Mouse (Mus musculus) CH12.LX (cell line): ENCODE measurements around the gene Leng9. TPM values are rescaled to one million over a fixed set of nuclear protein-coding genes. Genes with fewer than 3 reads are reported as not detected.

Experiments
- DNase-seq: peaks from one replicate; pipeline ENCODE4 v3.0.0-alpha.2; 2013; ENCODE audit errors: extremely low read depth
- H3K27ac ChIP-seq: 2 replicates; pipeline ENCODE4 v1.5.1; 2012; ENCODE audit warnings: low read depth, mild to moderate bottlenecking, control low read depth, moderate library complexity; ENCODE audit not compliant: insufficient read depth
- H3K27me3 ChIP-seq: replicated peaks from 2 replicates; pipeline ENCODE3; 2012; ENCODE audit warnings: inconsistent platforms
- H3K36me3 ChIP-seq, 2 experiments: replicated peaks in 1 of 2; 2 replicates each; pipeline versions ENCODE3 to v1.6.1; 2012; ENCODE audit warnings: inconsistent platforms in 1 of 2, low read length in 1 of 2, mild to moderate bottlenecking in 1 of 2, mixed read lengths in 1 of 2, moderate library complexity in 1 of 2; ENCODE audit not compliant: control insufficient read depth in 1 of 2, insufficient read depth in 1 of 2
- H3K4me1 ChIP-seq, 2 experiments: 2 replicates each; pipeline ENCODE4 v1.6.1; 2012; ENCODE audit warnings: inconsistent platforms in 1 of 2, moderate library complexity in 1 of 2; ENCODE audit not compliant: insufficient read depth in 2 of 2, control insufficient read depth in 1 of 2
- H3K4me2 ChIP-seq: 2 replicates; pipeline ENCODE4 v1.6.1; 2012; ENCODE audit warnings: low read depth, mild to moderate bottlenecking, control low read depth; ENCODE audit not compliant: poor library complexity, insufficient read depth, severe bottlenecking
- H3K4me3 ChIP-seq, 3 experiments: fragments of 150-350 bp in 1 of 3; sonication (generic) in 1 of 3; replicated peaks in 1 of 3; 2 replicates each; pipeline versions ENCODE3 to v1.5.1; 2011 to 2012; ENCODE audit warnings: low read depth in 2 of 3, low read length in 2 of 3, mild to moderate bottlenecking in 2 of 3, moderate library complexity in 2 of 3, control low read depth in 1 of 3, improper control_type of control experiment in 1 of 3, inconsistent platforms in 1 of 3, mixed read lengths in 1 of 3; ENCODE audit not compliant: poor library complexity in 1 of 3
- H3K79me2 ChIP-seq: replicated peaks from 2 replicates; pipeline ENCODE4 v1.6.1; 2012; ENCODE audit warnings: mild to moderate bottlenecking, moderate library complexity; ENCODE audit not compliant: control insufficient read depth, poor library complexity, insufficient read depth, severe bottlenecking; ENCODE audit errors: extremely low read depth
- H3K9ac ChIP-seq: 2 replicates; pipeline ENCODE4 v1.6.1; 2012; ENCODE audit warnings: low read depth, mild to moderate bottlenecking, control low read depth, moderate library complexity; ENCODE audit not compliant: insufficient read depth
- H3K9me3 ChIP-seq: replicated peaks from 2 replicates; pipeline ENCODE3; 2012; ENCODE audit warnings: low read length, inconsistent platforms, mixed read lengths
- BHLHE40 ChIP-seq: IDR thresholded peaks from 2 replicates; pipeline ENCODE4 v1.6.1; 2011; ENCODE audit warnings: mild to moderate bottlenecking, low read depth, low read length, improper control_type of control experiment
- CHD1 ChIP-seq: IDR thresholded peaks from 2 replicates; pipeline ENCODE4 v1.6.1; 2012; ENCODE audit warnings: low read depth, low read length, improper control_type of control experiment, inconsistent platforms
- CTCF ChIP-seq, 2 experiments: IDR thresholded peaks in 1 of 2; conservative IDR thresholded peaks in 1 of 2; 2 replicates each; pipeline ENCODE4 v1.5.1; 2011 to 2012; ENCODE audit warnings: low read depth in 2 of 2, low read length in 2 of 2, improper control_type of control experiment in 1 of 2, inconsistent platforms in 1 of 2, mild to moderate bottlenecking in 1 of 2, moderate library complexity in 1 of 2
- E2F4 ChIP-seq: IDR thresholded peaks from 2 replicates; pipeline ENCODE4 v1.6.1; 2011; ENCODE audit warnings: low read depth, low read length, improper control_type of control experiment; ENCODE audit not compliant: insufficient replicate concordance
- ELF1 ChIP-seq: IDR thresholded peaks from 2 replicates; pipeline ENCODE4 v1.6.1; 2014; ENCODE audit warnings: low read depth, mild to moderate bottlenecking, inconsistent platforms, low read length, improper control_type of control experiment
- GABPA ChIP-seq: IDR thresholded peaks from 2 replicates; pipeline ENCODE4 v1.6.1; 2012; ENCODE audit warnings: low read depth, low read length, improper control_type of control experiment, inconsistent platforms; ENCODE audit not compliant: insufficient replicate concordance
- HCFC1 ChIP-seq: IDR thresholded peaks from 2 replicates; pipeline ENCODE4 v1.6.1; 2012; ENCODE audit warnings: low read depth, mild to moderate bottlenecking, inconsistent platforms, low read length, improper control_type of control experiment
- IRF4 ChIP-seq: IDR thresholded peaks from 2 replicates; pipeline ENCODE4 v1.6.1; 2014; ENCODE audit warnings: low read depth, mild to moderate bottlenecking, inconsistent platforms, low read length, improper control_type of control experiment
- JUN ChIP-seq: IDR thresholded peaks from 2 replicates; pipeline ENCODE4 v1.6.1; 2011; ENCODE audit warnings: low read depth, mild to moderate bottlenecking, low read length, improper control_type of control experiment, moderate library complexity; ENCODE audit not compliant: insufficient read depth
- MAFK ChIP-seq: IDR thresholded peaks from 2 replicates; pipeline ENCODE4 v1.6.1; 2011; ENCODE audit warnings: low read length, improper control_type of control experiment; ENCODE audit not compliant: insufficient replicate concordance
- MAZ ChIP-seq: IDR thresholded peaks from 2 replicates; pipeline ENCODE4 v1.6.1; 2012; ENCODE audit warnings: low read depth, mild to moderate bottlenecking, inconsistent platforms, low read length, improper control_type of control experiment, moderate library complexity
- MEF2A ChIP-seq: IDR thresholded peaks from 2 replicates; pipeline ENCODE4 v1.6.1; 2014; ENCODE audit warnings: low read depth, mild to moderate bottlenecking, inconsistent platforms, low read length, improper control_type of control experiment, borderline replicate concordance
- MXI1 ChIP-seq: IDR thresholded peaks from 2 replicates; pipeline ENCODE4 v1.6.1; 2011; ENCODE audit warnings: mild to moderate bottlenecking, low read depth, low read length, improper control_type of control experiment
- MYC ChIP-seq: IDR thresholded peaks from 2 replicates; pipeline ENCODE4 v1.6.1; 2011; ENCODE audit warnings: low read depth, mild to moderate bottlenecking, improper control_type of control experiment, low read length
- NELFE ChIP-seq: IDR thresholded peaks from 2 replicates; pipeline ENCODE4 v1.6.1; 2011; ENCODE audit warnings: low read depth, low read length, improper control_type of control experiment
- NRF1 ChIP-seq: IDR thresholded peaks from 2 replicates; pipeline ENCODE4 v1.6.1; 2014; ENCODE audit warnings: low read depth, mild to moderate bottlenecking, inconsistent platforms, low read length, improper control_type of control experiment, moderate library complexity
- PAX5 ChIP-seq: IDR thresholded peaks from 2 replicates; pipeline ENCODE4 v1.6.1; 2012; ENCODE audit warnings: low read length, inconsistent platforms, mixed read lengths
- POLR2A ChIP-seq: IDR thresholded peaks from 2 replicates; pipeline ENCODE4 v1.6.1; 2011; ENCODE audit warnings: low read depth, mild to moderate bottlenecking, improper control_type of control experiment, low read length
- RCOR1 ChIP-seq: conservative IDR thresholded peaks from 2 replicates; pipeline ENCODE4 v1.6.1; 2012; ENCODE audit warnings: low read depth, mild to moderate bottlenecking, inconsistent platforms, low read length, improper control_type of control experiment
- SIN3A ChIP-seq: IDR thresholded peaks from 2 replicates; pipeline ENCODE4 v1.6.1; 2012; ENCODE audit warnings: low read length, improper control_type of control experiment, inconsistent platforms
- SMC3 ChIP-seq: IDR thresholded peaks from 2 replicates; pipeline ENCODE4 v1.6.1; 2011; ENCODE audit warnings: low read depth, low read length, improper control_type of control experiment
- USF1 ChIP-seq: IDR thresholded peaks from 2 replicates; pipeline ENCODE4 v1.6.1; 2014; ENCODE audit warnings: low read depth, mild to moderate bottlenecking, inconsistent platforms, low read length, improper control_type of control experiment
- USF2 ChIP-seq: conservative IDR thresholded peaks from 2 replicates; pipeline ENCODE4 v1.6.1; 2011; ENCODE audit warnings: low read depth, low read length, improper control_type of control experiment
- ZKSCAN1 ChIP-seq: IDR thresholded peaks from 2 replicates; pipeline ENCODE4 v1.6.1; 2012; ENCODE audit warnings: low read depth, inconsistent platforms, low read length, improper control_type of control experiment, borderline replicate concordance
- ZMIZ1 ChIP-seq: IDR thresholded peaks from 2 replicates; pipeline ENCODE4 v1.6.1; 2012; ENCODE audit warnings: low read depth, mild to moderate bottlenecking, inconsistent platforms, low read length, improper control_type of control experiment
- ZNF384 ChIP-seq: IDR thresholded peaks from 2 replicates; pipeline ENCODE4 v1.6.1; 2012; ENCODE audit warnings: low read depth, low read length, improper control_type of control experiment, inconsistent platforms
- dilution Hi-C: fragments of 300-500 bp; cut with MboI; formaldehyde crosslinking; loops from 2 replicates; pipeline ENCODE4 v1.14.3; 2020; ENCODE audit warnings: low sequenced_read_pairs; ENCODE audit not compliant: extremely low pct_unique_long_range_greater_than_20kb, extremely low pct_ligation_motif_present
- in situ Hi-C: fragments of 300-500 bp; cut with MboI; formaldehyde crosslinking; loops from 3 replicates; pipeline ENCODE4 v1.14.3; 2019; ENCODE audit warnings: low sequenced_read_pairs, low pct_ligation_motif_present, low pct_unique_long_range_greater_than_20kb, mixed read lengths
- polyA plus RNA-seq: library from polyadenylated mRNA; unstranded; fragments of >175 nt; gene quantifications from 2 replicates; pipeline ENCODE4 v1.2.1, GENCODE M21; 2012; ENCODE audit warnings: low read depth; ENCODE audit not compliant: insufficient read length
- total RNA-seq, 2 experiments: library from RNA; depleted of rRNA; stranded (reverse); fragments of 300-350 nt in 1 of 2; fragments of >200 nt in 1 of 2; gene quantifications; 2 replicates each; pipeline ENCODE4 v1.2.3; 2012 to 2014

Gene Leng9
- total and polyA plus RNA-seq, 3 experiments = 1.1 to 1.2 (median 1.2) TPM

DNA sequence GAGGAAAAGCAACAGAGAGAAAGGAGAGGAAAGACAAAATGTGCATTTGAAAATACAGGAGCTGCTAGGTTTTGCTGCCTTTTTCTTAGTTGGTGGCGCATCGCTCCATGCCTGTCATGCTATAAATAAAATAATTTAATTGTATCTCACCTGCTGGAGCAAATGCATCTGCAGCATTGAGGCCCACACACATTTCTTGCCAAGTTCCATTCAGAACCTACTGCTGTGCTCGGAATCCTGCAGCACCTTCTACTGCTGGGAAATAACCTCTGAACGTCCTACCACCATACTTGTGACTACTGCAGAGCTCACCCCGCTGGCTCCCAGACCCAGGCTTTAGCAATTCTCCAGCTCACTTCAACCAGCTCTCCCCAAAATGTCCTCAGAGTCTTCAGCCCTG, 49.0 kb downstream of the Leng9 start:
- Histone ChIP-seq H3K9ac (no peak overlapping the region), H3K4me1 (peaks cover 0 to 7% of the 10 kb centered on the region in 2 experiments; a peak in 2 of 4 replicates), H3K9me3 (no peaks in the 10 kb centered on the region), H3K4me3 (no peak overlapping the region), H3K27ac (no peak overlapping the region), H3K27me3 (peaks cover 1% of the 10 kb centered on the region), H3K4me2 (no peak overlapping the region), H3K79me2 (no peaks in the 10 kb centered on the region), H3K36me3 (no peaks in the 10 kb centered on the region)
- no peak for DNase-seq
- in situ Hi-C loops = no loop called here
- TF ChIP-seq USF2 = no peak
- no peak for TF ChIP-seq ZMIZ1
- no peak for TF ChIP-seq ELF1
- TF ChIP-seq E2F4 = no peak
- TF ChIP-seq MXI1 = no peak
- TF ChIP-seq NELFE = no peak
- TF ChIP-seq NRF1 = no peak
- dilution Hi-C loops = no loop called here

DNA sequence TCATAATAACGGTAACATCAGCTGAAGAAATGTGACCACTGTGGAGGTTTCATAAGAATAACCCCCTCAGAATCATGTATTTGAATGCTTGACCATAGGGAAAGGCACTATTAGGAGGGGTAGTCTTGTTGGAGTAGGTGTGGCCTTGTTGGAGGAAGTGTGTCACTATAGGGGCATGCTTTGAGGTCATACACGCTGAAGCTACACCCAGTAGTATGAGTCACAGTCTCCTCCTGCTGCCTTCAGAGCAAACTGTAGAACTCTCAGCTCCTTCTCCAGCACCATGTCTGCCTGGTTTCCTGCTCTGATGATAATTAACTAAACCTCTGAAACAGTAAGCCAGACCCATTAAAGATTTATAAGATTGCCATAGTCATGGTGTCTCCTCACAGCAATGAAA, 51.3 kb downstream of the Leng9 start:
- Histone ChIP-seq H3K4me3 (no peak overlapping the region), H3K36me3 (no peaks in the 10 kb centered on the region), H3K79me2 (no peaks in the 10 kb centered on the region), H3K9ac (no peak overlapping the region), H3K27me3 (no peaks in the 10 kb centered on the region), H3K4me1 (peaks cover 0 to 12% of the 10 kb centered on the region in 2 experiments; a peak in 2 of 4 replicates), H3K4me2 (no peak overlapping the region), H3K9me3 (no peaks in the 10 kb centered on the region), H3K27ac (no peak overlapping the region)
- in situ Hi-C loops = no loop called here
- no peak for DNase-seq
- dilution Hi-C loops = no loop called here
- TF ChIP-seq SMC3 (peak; percentile 40), JUN (no peak), GABPA (no peak), CHD1 (no peak), CTCF (conservative IDR thresholded peaks at IDR 0.05 in 1 of 2, IDR thresholded peaks at IDR 0.05 in 1 of 2; ENCODE audit: low read depth in 2 of 2, low read length in 2 of 2) (peak in 1 of 2 experiments; percentile 28; a peak in 1 of 4 replicates), MYC (no peak), ELF1 (no peak), ZKSCAN1 (no peak), NELFE (no peak)

DNA sequence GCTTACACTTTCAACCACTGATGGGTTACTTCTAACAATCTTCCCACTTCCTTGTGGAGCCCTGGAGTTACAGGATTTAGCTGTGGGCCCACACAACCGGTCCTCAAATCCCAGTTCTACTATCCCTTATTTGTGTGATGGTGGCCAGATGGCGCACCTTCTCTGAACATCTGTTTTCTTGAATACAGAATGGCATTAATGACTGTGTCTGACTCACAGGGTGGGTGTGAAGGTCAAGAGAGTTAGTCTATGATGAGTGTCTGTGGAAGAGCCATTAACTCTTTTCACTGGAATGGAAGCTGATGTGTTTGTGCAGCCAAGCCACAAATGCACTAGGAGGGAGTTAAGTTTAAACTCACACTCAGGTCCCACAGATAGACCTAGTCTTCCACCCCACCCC, 51.9 kb downstream of the Leng9 start:
- DNase-seq = no peak
- no peaks in the 10 kb centered on the region for H3K27me3 ChIP-seq
- peaks cover 0 to 12% of the 10 kb centered on the region in 2 experiments; a peak in 2 of 4 replicates for H3K4me1 ChIP-seq
- H3K4me2 ChIP-seq = no peak overlapping the region
- H3K4me3 ChIP-seq = no peak overlapping the region
- no peak overlapping the region for H3K9ac ChIP-seq
- TF ChIP-seq MAFK (no peak), RCOR1 (no peak), BHLHE40 (no peak), MAZ (no peak), PAX5 (no peak), MEF2A (no peak), HCFC1 (no peak), NRF1 (no peak), USF2 (no peak), MXI1 (no peak), POLR2A (no peak), ZMIZ1 (no peak), IRF4 (no peak), SIN3A (no peak), ZKSCAN1 (no peak), USF1 (no peak), ZNF384 (no peak)
- H3K9me3 ChIP-seq = no peaks in the 10 kb centered on the region
- H3K79me2 ChIP-seq = no peaks in the 10 kb centered on the region
- H3K36me3 ChIP-seq = no peaks in the 10 kb centered on the region
- in situ Hi-C loops (no loop called here), dilution Hi-C loops (no loop called here)
- no peak overlapping the region for H3K27ac ChIP-seq
